Mouse (Mus musculus) stomach, postnatal 0 days (tissue): ENCODE data around the gene 0610010K14Rik.

Experiments
- CTCF ChIP-seq: IDR thresholded peaks from 2 replicates; pipeline ENCODE4 v1.5.1; 2016; ENCODE audit warnings: antibody characterized with exemption, low read depth, mild to moderate bottlenecking, moderate library complexity
- EP300 ChIP-seq: optimal IDR thresholded peaks from 2 replicates; pipeline ENCODE3; 2016; ENCODE audit warnings: antibody characterized with exemption

DNA sequence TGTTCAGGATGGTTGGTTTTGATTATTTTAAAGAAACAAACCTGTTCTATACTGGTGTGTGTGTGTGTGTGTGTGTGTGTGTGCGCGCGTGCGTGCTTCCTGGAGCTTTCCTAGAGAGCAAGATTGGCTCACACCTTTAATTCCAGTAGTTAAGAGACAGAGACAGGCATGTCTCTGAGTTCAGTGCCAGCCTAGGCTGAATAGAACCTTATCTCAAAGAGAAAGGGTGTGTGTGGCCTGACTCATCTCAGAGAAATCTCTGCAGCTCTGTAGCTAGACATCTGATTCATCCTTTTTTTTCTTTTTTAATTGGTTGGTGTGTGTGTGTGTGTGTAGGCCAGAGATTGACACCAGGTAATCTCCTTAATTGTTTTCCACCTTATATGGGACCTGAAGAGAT lies 21.3 kb upstream of the 0610010K14Rik start:
- TF ChIP-seq EP300 (no peak), CTCF (no peak)
